Mouse (Mus musculus) liver, embryonic 14.5 days (tissue): ENCODE data around the gene Mier3. TPM values are rescaled to one million over a fixed set of nuclear protein-coding genes. Genes with fewer than 3 reads are reported as not detected.
"Not testable (repeated sequence)": the region's sequence is repeated elsewhere in the genome, so short reads cannot be mapped to it uniquely, and the experiment has no call there.

Experiments used
- ATAC-seq: fragments of 200-750 bp; cut with Nextera tagmentation; 2 replicates; pipeline ENCODE4 v1.8.0; 2017; ENCODE audit warnings: moderate number of reproducible peaks, mild to moderate bottlenecking, moderate library complexity; ENCODE audit not compliant: insufficient read depth
- DNase-seq, 3 experiments: peaks; one replicate each; pipeline ENCODE4 v3.0.0-alpha.2; 2012 to 2013; ENCODE audit warnings: low read depth in 3 of 3, low spot score in 3 of 3
- H3K27ac ChIP-seq: fragments of 300-500 bp; sonication (generic); 2 replicates; pipeline ENCODE4 v1.5.1; 2014; ENCODE audit warnings: moderate library complexity, mild to moderate bottlenecking, control low read depth, inconsistent platforms
- H3K27me3 ChIP-seq: fragments of 300-500 bp; sonication (generic); 2 replicates; pipeline ENCODE4 v1.6.1; 2014; ENCODE audit warnings: mild to moderate bottlenecking, low read length, moderate library complexity; ENCODE audit not compliant: control insufficient read depth, insufficient read depth
- H3K36me3 ChIP-seq: fragments of 300-500 bp; sonication (generic); replicated peaks from 2 replicates; pipeline ENCODE4 v1.6.1; 2014; ENCODE audit warnings: low read depth; ENCODE audit not compliant: control insufficient read depth, insufficient read depth
- H3K4me1 ChIP-seq, 2 experiments: fragments of 200-500 bp in 1 of 2; fragments of 300-500 bp in 1 of 2; sonication (generic) in 1 of 2; replicated peaks; 2 replicates each; pipeline ENCODE4 v1.6.1; 2012 to 2014; ENCODE audit warnings: antibody characterized with exemption in 1 of 2, inconsistent platforms in 1 of 2, low read length in 1 of 2; ENCODE audit not compliant: control insufficient read depth in 2 of 2, insufficient read depth in 2 of 2
- H3K4me2 ChIP-seq: fragments of 300-500 bp; sonication (generic); 2 replicates; pipeline ENCODE4 v1.6.1; 2014; ENCODE audit warnings: low read depth, mild to moderate bottlenecking, control low read depth, moderate library complexity
- H3K4me3 ChIP-seq, 2 experiments: fragments of 200-500 bp in 1 of 2; fragments of 300-500 bp in 1 of 2; sonication (generic) in 1 of 2; 2 replicates each; pipeline ENCODE4 v1.5.1; 2012 to 2014; ENCODE audit warnings: low read depth in 2 of 2, low read length in 2 of 2, mild to moderate bottlenecking in 2 of 2, control low read depth in 1 of 2, inconsistent platforms in 1 of 2, moderate library complexity in 1 of 2; ENCODE audit not compliant: insufficient read depth in 1 of 2
- H3K9ac ChIP-seq: fragments of 300-500 bp; sonication (generic); replicated peaks from 2 replicates; pipeline ENCODE4 v1.6.1; 2014; ENCODE audit warnings: mild to moderate bottlenecking, control low read depth, moderate library complexity
- H3K9me3 ChIP-seq: fragments of 300-500 bp; sonication (generic); 2 replicates; pipeline ENCODE4 v1.6.1; 2016; ENCODE audit warnings: low read length, mixed read lengths; ENCODE audit not compliant: control insufficient read depth
- CTCF ChIP-seq: IDR thresholded peaks from 2 replicates; pipeline ENCODE4 v1.5.1; 2016; ENCODE audit warnings: antibody characterized with exemption, low read depth, control low read depth
- EP300 ChIP-seq: IDR thresholded peaks from 2 replicates; pipeline ENCODE4 v1.6.1; 2016; ENCODE audit warnings: antibody characterized with exemption, low read depth
- WGBS: fragments of 180-500 bp; shearing (Covaris S2); extraction: QIAGEN DNeasy Blood & Tissue Kit; methylation state at CpG from one replicate; pipeline ENCODE4 v1.1.7; 2014; ENCODE audit not compliant: insufficient replicate concordance; 5-methylcytosine and 5-hydroxymethylcytosine counted together
- polyA plus RNA-seq, 2 experiments: library from polyadenylated mRNA; depleted of rRNA in 1 of 2; stranded (reverse) in 1 of 2; unstranded in 1 of 2; fragments of >200 nt; fragmentation: Nextera tagmentation in 1 of 2; extraction: Ambion mirVana in 1 of 2; gene quantifications; 2 replicates each; pipeline versions ENCODE4 v1.2.1 to v1.2.3; 2012 to 2014

The Mier3 gene
- polyA plus RNA-seq, 2 experiments, result 7.8 to 16.5 TPM

DNA sequence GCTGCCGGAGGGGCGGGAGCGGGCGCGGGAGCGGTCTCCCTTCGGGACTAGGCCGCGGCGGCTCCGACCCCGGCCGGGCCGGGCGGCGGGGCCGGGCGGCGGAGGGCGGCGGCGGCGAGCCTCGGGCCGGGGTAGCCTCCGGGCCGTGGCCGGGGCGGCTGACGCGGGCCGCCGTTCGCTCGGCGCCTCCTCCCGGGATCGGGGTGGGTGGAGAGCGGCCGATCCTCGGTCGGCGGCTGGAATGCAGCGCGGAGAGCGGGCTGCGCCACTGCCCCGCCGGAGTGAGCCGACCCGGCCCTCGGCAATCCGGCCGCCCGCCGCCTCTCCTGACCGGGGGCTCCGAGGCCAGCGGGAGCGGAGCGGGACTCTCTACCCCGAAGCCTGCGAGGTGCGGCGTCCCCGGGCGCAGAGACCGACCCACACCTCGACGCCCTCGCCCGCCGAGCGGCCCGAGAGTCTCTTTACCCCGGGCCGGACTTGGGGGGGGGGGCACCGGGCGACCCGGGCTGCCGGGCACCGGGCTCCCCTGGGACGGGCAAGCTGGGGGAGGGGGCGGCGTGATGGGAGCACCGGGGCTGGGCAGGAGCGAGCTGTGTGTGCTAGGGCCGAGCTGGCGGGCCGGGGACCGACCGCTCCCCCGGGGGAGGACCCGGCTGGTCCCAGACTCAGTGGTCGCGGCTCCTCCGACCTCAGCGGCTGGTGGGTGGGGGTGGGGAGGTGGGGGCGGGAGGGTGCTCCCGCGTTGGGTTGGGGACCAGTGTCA, 5.9 kb downstream of the Mier3 start:
- DNase-seq (peak in 1 of 3 experiments; percentile 22), ATAC-seq (peak; percentile 66)
- Histone ChIP-seq H3K4me2 (peak overlapping the region; percentile 71), H3K36me3 (peaks cover 9% of the 10 kb centered on the region), H3K9me3 (no peaks in the 10 kb centered on the region), H3K4me3 (peak overlapping the region; percentile 74 to 77), H3K4me1 (peaks cover 19 to 21% of the 10 kb centered on the region in 2 experiments), H3K27me3 (no peaks in the 10 kb centered on the region), H3K9ac (peak overlapping the region; percentile 92), H3K27ac (peak overlapping the region; percentile 80)
- WGBS, result 1% methylated on average over 90 of the region's 101 CpGs
- no peak for TF ChIP-seq CTCF
- TF ChIP-seq EP300, result no peak

DNA sequence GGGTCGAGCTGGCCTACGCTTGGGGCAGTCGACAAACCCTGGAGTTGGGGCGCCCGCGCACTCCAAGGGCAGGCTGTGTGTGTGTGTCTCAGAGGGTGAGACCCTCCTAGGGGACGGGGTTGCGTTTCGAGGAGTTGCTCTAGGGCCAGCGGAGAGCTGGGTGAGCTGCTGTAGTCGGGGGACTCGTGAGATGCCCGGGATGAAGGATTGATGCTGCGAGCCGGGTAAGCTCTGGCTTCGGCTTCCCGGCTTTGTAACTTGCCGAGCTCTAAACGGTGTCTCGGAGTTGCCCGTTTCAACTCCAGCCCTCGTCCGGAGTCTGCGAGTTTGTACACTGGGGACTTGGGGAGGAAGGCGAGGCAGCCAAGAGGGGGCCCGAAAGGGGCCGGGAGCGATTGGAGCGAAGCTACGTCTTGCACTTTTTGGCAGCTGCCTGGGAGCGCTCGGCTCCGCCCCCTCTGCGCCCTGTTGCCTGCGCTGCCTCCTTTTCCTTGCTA, 6.6 kb downstream of the Mier3 start:
- under 1% methylated on average over 35 of the region's 35 CpGs for WGBS
- ATAC-seq (peak; percentile 65), DNase-seq (peak; percentile 76 to 81 (median 77))
- no peaks in the 10 kb centered on the region for H3K27me3 ChIP-seq
- H3K36me3 ChIP-seq, result peaks cover 15% of the 10 kb centered on the region
- H3K4me1 ChIP-seq, result peaks cover 19 to 21% of the 10 kb centered on the region in 2 experiments
- H3K9me3 ChIP-seq, result no peaks in the 10 kb centered on the region
- peak overlapping the region; percentile 74 to 77 for H3K4me3 ChIP-seq
- peak overlapping the region; percentile 71 for H3K4me2 ChIP-seq
- TF ChIP-seq CTCF (peak; percentile 20; the same call in 1 of the 2 replicates), EP300 (0 out of 2 replicates have a peak, but pooled peaks have one; percentile 9)
- peak overlapping the region; percentile 80 for H3K27ac ChIP-seq
- peak overlapping the region; percentile 92 for H3K9ac ChIP-seq

DNA sequence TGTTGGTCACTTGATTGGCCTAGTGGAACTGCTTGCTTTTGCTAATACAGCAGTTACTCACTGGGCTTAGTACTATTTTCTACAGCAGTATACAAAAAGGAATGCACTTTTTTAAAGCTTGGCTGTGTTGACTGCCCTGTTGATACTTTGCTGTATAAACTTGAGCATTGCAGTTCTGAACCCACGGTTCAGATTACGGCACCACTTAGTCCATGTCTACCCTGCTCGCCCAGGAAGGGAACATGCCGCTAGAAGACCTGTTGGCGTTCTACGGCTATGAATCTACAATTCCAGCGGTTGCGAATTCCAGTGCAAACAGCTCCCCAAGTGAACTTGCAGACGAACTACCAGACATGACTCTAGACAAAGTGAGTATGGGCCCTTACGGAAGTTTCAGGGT, 22.6 kb downstream of the Mier3 start:
- WGBS, result 94% methylated on average over 10 of the region's 10 CpGs
- Histone ChIP-seq H3K4me3 (no peak overlapping the region), H3K9ac (no peak overlapping the region), H3K27ac (no peak overlapping the region), H3K4me1 (no peaks in the 10 kb centered on the region), H3K9me3 (no peaks in the 10 kb centered on the region), H3K27me3 (no peaks in the 10 kb centered on the region), H3K4me2 (no peak overlapping the region), H3K36me3 (peaks cover 60% of the 10 kb centered on the region)
- DNase-seq (no peak), ATAC-seq (no peak)
- no peak for TF ChIP-seq EP300
- no peak for TF ChIP-seq CTCF

DNA sequence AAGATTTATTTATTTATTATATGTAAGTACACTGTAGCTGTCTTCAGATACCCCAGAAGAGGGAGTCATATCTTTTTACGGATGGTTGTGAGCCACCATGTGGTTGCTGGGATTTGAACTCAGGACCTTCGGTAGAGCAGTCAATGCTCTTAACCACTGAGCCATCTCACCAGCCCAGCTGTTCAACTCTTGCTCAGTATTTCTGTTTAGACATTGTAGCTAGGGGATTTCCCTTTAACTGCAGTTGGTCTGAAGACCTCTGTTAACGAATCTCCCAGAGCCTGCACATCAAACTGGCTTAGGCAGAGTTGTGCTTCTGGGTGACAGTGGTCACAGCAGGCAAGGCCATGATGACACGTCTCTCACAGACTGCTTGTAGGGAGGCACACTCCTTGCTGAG, 23.2 kb downstream of the Mier3 start:
- not testable (repeated sequence) for DNase-seq, H3K4me1 ChIP-seq, H3K9me3 ChIP-seq, H3K4me2 ChIP-seq, H3K27me3 ChIP-seq, ATAC-seq, H3K27ac ChIP-seq, H3K9ac ChIP-seq, H3K4me3 ChIP-seq
- H3K36me3 ChIP-seq, result peaks cover 65% of the 10 kb centered on the region
- WGBS, result 81% methylated on average over 4 of the region's 4 CpGs

DNA sequence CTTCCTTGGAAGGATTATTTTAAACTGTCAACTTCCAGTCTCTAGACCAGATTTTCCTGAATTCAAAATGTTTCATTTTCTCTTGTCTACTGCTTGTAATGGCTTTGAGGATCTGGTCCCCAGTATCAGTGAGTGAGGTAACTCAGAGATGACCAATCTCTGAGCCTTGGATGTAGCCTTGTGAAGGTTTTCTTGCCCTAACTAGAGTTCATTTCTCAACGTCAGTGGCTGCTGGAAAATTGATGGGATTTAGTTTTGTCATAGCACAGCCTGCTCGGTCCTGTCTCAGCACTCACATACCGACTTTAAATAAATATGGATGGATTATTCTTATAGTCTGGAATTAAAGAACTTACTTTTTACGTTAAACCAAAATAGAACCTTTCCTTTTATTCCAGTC, 29.8 kb downstream of the Mier3 start:
- Histone ChIP-seq H3K36me3 (peaks cover 92% of the 10 kb centered on the region), H3K9me3 (no peaks in the 10 kb centered on the region), H3K4me3 (no peak overlapping the region), H3K4me2 (no peak overlapping the region), H3K4me1 (no peaks in the 10 kb centered on the region), H3K9ac (no peak overlapping the region), H3K27me3 (no peaks in the 10 kb centered on the region), H3K27ac (no peak overlapping the region)
- TF ChIP-seq CTCF (no peak), EP300 (no peak)
- 87% methylated on average over 4 of the region's 4 CpGs for WGBS
- no peak for ATAC-seq
- no peak for DNase-seq
